ENCODE assay signal across 14 mouse cellular contexts in the genomic region with DNA sequence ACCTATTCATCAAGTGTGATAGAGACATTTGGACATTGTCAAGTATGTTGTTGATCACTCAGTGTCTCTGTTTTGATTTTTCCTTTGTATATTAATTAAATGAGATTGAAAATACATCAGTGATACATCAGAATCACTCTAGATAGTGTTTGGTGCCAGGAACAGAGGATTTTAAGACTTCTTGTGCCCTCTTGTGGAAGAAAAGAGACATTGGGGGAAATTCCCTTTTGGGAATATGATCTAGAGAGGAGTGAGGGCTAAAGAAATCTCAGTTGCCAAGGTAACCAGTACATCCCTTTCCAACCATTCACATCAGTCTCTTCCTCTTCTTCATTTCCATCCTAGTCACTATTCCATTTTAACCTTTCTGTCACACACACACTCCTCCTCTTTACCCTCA. TPM values are rescaled to one million over a fixed set of nuclear protein-coding genes. Genes with fewer than 3 reads are reported as not detected.
DNase-seq lines count a peak whose midpoint lies in the region; ATAC-seq and TF ChIP-seq lines count a peak whose summit lies in the region.
"Had no signal": no experiment of that assay in that cellular context is flagged by ENCODE, and none has a peak within 500 bp of the region (broad histone marks: within the 10 kb centered on the region; RNA-seq: fewer than 3 reads in every experiment).

No protein-coding gene starts in this region.

- DNase-seq in CD4-positive, CD25-positive, alpha-beta regulatory T cell, adult 2 months (ENCODE audit: low read depth, low spot score), result peak; percentile 63
- no peak for DNase-seq in liver, embryonic 14.5 days (ENCODE audit: low read depth in 3 of 3, low spot score in 3 of 3)
- DNase-seq in liver, result no peak
- DNase-seq in embryonic facial prominence, embryonic 14.5 days (ENCODE audit: low spot score), result peak; percentile 20
- no peak for DNase-seq in heart, adult 8-10 months (ENCODE audit: low spot score)
- no peak for DNase-seq in cerebellum, adult 9-10 months
- DNase-seq: cerebellum, postnatal 14 days had no signal

- no peak overlapping the region for H3K27ac ChIP-seq in liver, embryonic 14.5 days
- H3K27ac ChIP-seq in embryonic facial prominence, embryonic 14.5 days (replicated peaks; ENCODE audit: low read depth, low read length), result no peak overlapping the region
- H3K27ac ChIP-seq in neural tube, embryonic 15.5 days (replicated peaks), result no peak overlapping the region
- H3K27ac ChIP-seq: lung, embryonic 15.5 days; neural tube, embryonic 12.5 days had no signal

- no peak overlapping the region for H3K4me3 ChIP-seq in liver, embryonic 14.5 days (ENCODE audit: insufficient read depth in 1 of 2, low read depth in 2 of 2, low read length in 2 of 2)
- no peak overlapping the region for H3K4me3 ChIP-seq in embryonic facial prominence, embryonic 14.5 days (ENCODE audit: low read depth, low read length)
- H3K4me3 ChIP-seq in neural tube, embryonic 15.5 days (replicated peaks), result no peak overlapping the region
- H3K4me3 ChIP-seq: lung, embryonic 15.5 days; neural tube, embryonic 12.5 days had no signal

- H3K9me3 ChIP-seq in liver, embryonic 14.5 days (ENCODE audit: control insufficient read depth, low read length), result no peaks in the 10 kb centered on the region
- no peaks in the 10 kb centered on the region for H3K9me3 ChIP-seq in embryonic facial prominence, embryonic 14.5 days (ENCODE audit: control insufficient read depth, low read length)
- H3K9me3 ChIP-seq in neural tube, embryonic 15.5 days (replicated peaks), result no peaks in the 10 kb centered on the region
- H3K9me3 ChIP-seq: lung, embryonic 15.5 days; neural tube, embryonic 12.5 days had no signal

- peak; percentile 5; the same call in 1 of the 2 replicates for TF ChIP-seq CTCF in liver, embryonic 14.5 days (IDR thresholded peaks at IDR 0.05; ENCODE audit: low read depth)

- TF ChIP-seq EP300 in liver, embryonic 14.5 days (IDR thresholded peaks at IDR 0.05; ENCODE audit: low read depth), result no peak

- no peak for ATAC-seq in CD4-positive, CD25-positive, alpha-beta regulatory T cell, adult 4 months
- no peak for ATAC-seq in liver, embryonic 14.5 days (ENCODE audit: insufficient read depth)
- ATAC-seq in embryonic facial prominence, embryonic 14.5 days (ENCODE audit: low read depth), result no peak
- ATAC-seq in neural tube, embryonic 15.5 days (ENCODE audit: low FRiP score), result peak; percentile 71
- ATAC-seq: inflammation-experienced regulatory T-cells, adult 6 months had no signal

- no peaks in the 10 kb centered on the region for H3K27me3 ChIP-seq in liver, embryonic 14.5 days (ENCODE audit: control insufficient read depth, insufficient read depth, low read length)
- H3K27me3 ChIP-seq in embryonic facial prominence, embryonic 14.5 days (replicated peaks; ENCODE audit: control insufficient read depth, insufficient read depth, low read length), result no peaks in the 10 kb centered on the region
- H3K27me3 ChIP-seq in neural tube, embryonic 15.5 days (replicated peaks), result no peaks in the 10 kb centered on the region
- H3K27me3 ChIP-seq: lung, embryonic 15.5 days; neural tube, embryonic 12.5 days had no signal

- peaks cover 4% of the 10 kb centered on the region in 2 experiments; a peak in 3 of 4 replicates for H3K4me1 ChIP-seq in liver, embryonic 14.5 days (replicated peaks; ENCODE audit: control insufficient read depth in 2 of 2, insufficient read depth in 2 of 2, low read length in 1 of 2)
- no peaks in the 10 kb centered on the region for H3K4me1 ChIP-seq in embryonic facial prominence, embryonic 14.5 days (ENCODE audit: control insufficient read depth, insufficient read depth, low read length)
- no peaks in the 10 kb centered on the region for H3K4me1 ChIP-seq in neural tube, embryonic 15.5 days
- H3K4me1 ChIP-seq: lung, embryonic 15.5 days; neural tube, embryonic 12.5 days had no signal

- H3K36me3 ChIP-seq in liver, embryonic 14.5 days (replicated peaks; ENCODE audit: control insufficient read depth, insufficient read depth, low read depth), result no peaks in the 10 kb centered on the region
- no peaks in the 10 kb centered on the region for H3K36me3 ChIP-seq in embryonic facial prominence, embryonic 14.5 days (ENCODE audit: control insufficient read depth, insufficient read depth, low read length)
- no peaks in the 10 kb centered on the region for H3K36me3 ChIP-seq in neural tube, embryonic 15.5 days
- H3K36me3 ChIP-seq: lung, embryonic 15.5 days; neural tube, embryonic 12.5 days had no signal

- no peak overlapping the region for H3K9ac ChIP-seq in liver, embryonic 14.5 days (replicated peaks)
- no peak overlapping the region for H3K9ac ChIP-seq in embryonic facial prominence, embryonic 14.5 days (ENCODE audit: low read depth, low read length)
- H3K9ac ChIP-seq in neural tube, embryonic 15.5 days (replicated peaks), result no peak overlapping the region
- H3K9ac ChIP-seq: lung, embryonic 15.5 days; neural tube, embryonic 12.5 days had no signal

- H3K4me2 ChIP-seq in liver, embryonic 14.5 days (ENCODE audit: low read depth), result no peak overlapping the region
- no peak overlapping the region for H3K4me2 ChIP-seq in embryonic facial prominence, embryonic 14.5 days (ENCODE audit: low read depth, low read length)
- H3K4me2 ChIP-seq in neural tube, embryonic 15.5 days, result no peak overlapping the region
- H3K4me2 ChIP-seq: lung, embryonic 15.5 days; neural tube, embryonic 12.5 days had no signal

RNA-seq across cellular contexts. Expression of a gene that starts 34.8 kb away (rescaled TPM):
- polyA plus RNA-seq in CD4-positive, CD25-positive, alpha-beta regulatory T cell, adult 4 months (2017; shearing (Covaris generic)), result 1 to 10 TPM; 2.0 to 3.1 TPM
- 0.06 and 0.22 TPM in 2 replicates for polyA plus RNA-seq in liver, embryonic 14.5 days (2012; rRNA removed)
- 0.29 TPM in 1 of 2 replicates, not detected in the other for polyA plus RNA-seq in liver, embryonic 14.5 days (2014; fragmentation: Nextera tagmentation; extraction: Ambion mirVana)
- not detected in 2 replicates for polyA plus RNA-seq in embryonic facial prominence, embryonic 14.5 days (2014; fragmentation: Nextera tagmentation; extraction: Ambion mirVana)
- 1.3 TPM in 1 of 2 replicates, not detected in the other for polyA plus RNA-seq in neural tube, embryonic 15.5 days (2015; fragmentation: Nextera tagmentation; extraction: Ambion mirVana)
- not detected for total RNA-seq in heart, adult 8-10 months (2022)
- total RNA-seq: gastrocnemius, adult 18-20 months; left cerebral cortex, adult 8-10 months had no signal
- polyA plus RNA-seq: lung, embryonic 15.5 days; neural tube, embryonic 12.5 days had no signal

RNA-seq across cellular contexts. Expression of a gene that starts 48.9 kb away (rescaled TPM):
- 10 to 100 TPM; 12.2 to 16.1 TPM for polyA plus RNA-seq in CD4-positive, CD25-positive, alpha-beta regulatory T cell, adult 4 months (2017; shearing (Covaris generic))
- polyA plus RNA-seq in liver, embryonic 14.5 days (2012; rRNA removed), result 0.49 and 0.58 TPM in 2 replicates
- 0.36 and 1.0 TPM in 2 replicates for polyA plus RNA-seq in liver, embryonic 14.5 days (2014; fragmentation: Nextera tagmentation; extraction: Ambion mirVana)
- 13.8 and 15.4 TPM in 2 replicates for polyA plus RNA-seq in embryonic facial prominence, embryonic 14.5 days (2014; fragmentation: Nextera tagmentation; extraction: Ambion mirVana)
- 38.0 and 46.7 TPM in 2 replicates for polyA plus RNA-seq in neural tube, embryonic 15.5 days (2015; fragmentation: Nextera tagmentation; extraction: Ambion mirVana)
- total RNA-seq in heart, adult 8-10 months (2022), result 1 to 10 TPM in 2 of 4 experiments, under 1 TPM in 2; 0.41 to 1.7 (median 1.1) TPM

Comparison
In these comparisons a context has a peak if more than half of its experiments do, and no peak if none do; other contexts are left out.
1. DNase-seq: peak in CD4-positive, CD25-positive, alpha-beta regulatory T cell, adult 2 months (single experiment) and embryonic facial prominence, embryonic 14.5 days (single experiment); none in liver, embryonic 14.5 days (0 of 3), liver (single experiment), heart, adult 8-10 months (single experiment) and cerebellum, adult 9-10 months (single experiment).